Mouse (Mus musculus) erythroblast, adult 5-6 weeks (primary cell): Measurements from ENCODE around the gene Rbfox2. TPM values are rescaled to one million over a fixed set of nuclear protein-coding genes. Genes with fewer than 3 reads are reported as not detected.

Source experiments
- ATAC-seq: replicated peaks from 2 replicates; pipeline ENCODE4 v1.8.0; 2016; ENCODE audit warnings: moderate number of reproducible peaks, mild to moderate bottlenecking, moderate TSS enrichment, inconsistent platforms; ENCODE audit not compliant: poor library complexity, low FRiP score, severe bottlenecking
- total RNA-seq, 2 experiments: library from RNA; stranded (forward) in 1 of 2; stranded (reverse) in 1 of 2; fragments of 150-400 nt in 1 of 2; fragments of 200-764, 138-1000 nt in 1 of 2; gene quantifications; 2 replicates each; pipeline versions ENCODE4 v1.2.3 to v1.2.4; 2015 to 2017; ENCODE audit warnings: low replicate concordance in 2 of 2

Gene Rbfox2
- total RNA-seq, 2 experiments from 2014 or later = not detected

DNA sequence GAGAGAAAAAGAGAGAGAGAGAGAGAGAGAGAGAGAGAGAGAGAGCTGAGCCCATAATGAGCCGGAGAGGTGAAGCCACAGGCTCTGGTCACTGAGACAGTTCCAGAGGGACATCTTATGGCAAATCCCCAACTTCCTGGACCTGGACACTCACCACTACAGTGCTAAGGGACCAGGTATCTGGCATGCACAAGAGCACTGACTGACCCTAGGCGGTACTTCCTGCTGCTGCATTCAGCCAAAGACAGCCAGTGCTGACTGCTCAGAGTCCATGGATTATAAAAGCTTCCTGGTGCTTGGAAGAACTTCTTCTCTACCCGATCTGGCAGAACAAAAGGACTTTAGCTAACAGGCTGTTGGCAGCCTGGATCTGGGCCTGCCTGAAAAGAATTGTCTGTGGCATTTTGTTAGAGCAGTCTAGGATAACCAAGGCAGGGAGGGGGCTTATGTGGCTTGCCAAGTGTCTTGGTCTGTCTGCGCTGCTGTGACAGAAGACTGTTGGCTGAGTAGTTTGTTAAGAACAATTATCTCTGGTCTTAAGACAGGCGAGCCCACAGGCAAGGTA lies 252.1 kb downstream of the Rbfox2 start:
- no peak for ATAC-seq

GRCm38 (mm10) chr15:77053021-77053420 lies 253.8 kb downstream of the Rbfox2 start:
- peak; percentile 56 for ATAC-seq

GRCm38 (mm10) chr15:77052176-77052575 lies 254.6 kb downstream of the Rbfox2 start:
- no peak for ATAC-seq

- ATAC-seq = no peak
These were observed 256.2 kb downstream of the Rbfox2 start, which contains the start of gene Mb for GRCm38 (mm10) chr15:77050570-77050969. Gene Mb, minus strand, starts transcription at chr15:77050670.

DNA sequence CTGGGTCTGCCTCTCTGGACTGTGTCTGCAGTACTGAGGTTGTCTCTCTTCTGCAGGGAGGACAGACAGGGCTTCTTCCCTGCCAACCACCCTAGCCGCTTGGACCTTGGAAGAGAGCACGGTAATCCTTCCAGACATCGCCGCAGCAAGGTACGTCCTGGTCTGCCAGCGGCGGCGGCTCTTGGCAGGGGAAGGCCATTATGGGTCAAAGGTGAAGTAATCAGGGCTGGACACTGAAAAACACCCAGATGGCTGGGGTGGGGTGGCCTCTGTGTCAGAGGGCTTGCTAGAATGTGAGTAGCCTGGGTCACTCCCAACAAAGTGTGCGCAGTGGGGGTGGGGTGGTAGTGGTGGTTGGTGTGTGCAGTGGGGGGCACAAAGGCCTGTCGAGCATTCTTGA lies 261.2 kb downstream of the Rbfox2 start:
- ATAC-seq = no peak

DNA sequence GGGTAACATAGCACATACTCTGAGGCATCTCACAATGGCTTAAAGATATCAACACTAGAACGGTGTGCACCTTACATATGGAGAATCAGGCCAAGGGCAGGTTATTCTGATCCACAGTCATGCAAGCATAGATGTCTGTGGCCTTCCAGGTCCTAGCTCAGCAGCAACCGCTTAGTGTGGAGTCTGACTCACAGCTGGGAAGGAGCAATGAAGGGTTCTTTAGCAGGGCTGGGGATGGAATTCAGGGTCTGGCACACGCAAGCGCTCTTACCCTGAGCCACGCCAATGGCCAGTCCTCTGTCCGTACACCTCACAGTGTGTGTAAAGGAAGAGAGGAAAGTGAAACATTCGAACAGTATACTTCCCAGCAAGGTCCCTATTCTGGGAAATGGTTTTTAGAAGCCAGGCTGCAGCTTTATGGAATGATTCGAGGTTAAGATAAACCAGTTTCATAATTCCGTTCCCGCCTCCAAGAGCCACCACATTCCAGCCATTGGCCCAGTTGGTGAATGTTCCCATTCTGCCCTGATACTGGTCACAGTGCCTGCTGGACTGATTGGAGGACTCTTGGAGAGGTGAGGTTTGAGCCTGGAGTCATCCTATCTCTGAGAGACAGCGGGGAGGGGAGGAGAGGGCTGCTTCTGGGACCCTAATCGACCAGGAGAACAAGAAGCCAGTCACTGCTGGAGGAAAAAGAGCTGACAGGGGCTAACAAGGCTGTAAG lies 262.0 kb downstream of the Rbfox2 start, which contains the start of gene Apol6:
Gene Apol6, plus strand, starts transcription at position 133 of the 724 bp plus-strand sequence.
- no peak for ATAC-seq

DNA sequence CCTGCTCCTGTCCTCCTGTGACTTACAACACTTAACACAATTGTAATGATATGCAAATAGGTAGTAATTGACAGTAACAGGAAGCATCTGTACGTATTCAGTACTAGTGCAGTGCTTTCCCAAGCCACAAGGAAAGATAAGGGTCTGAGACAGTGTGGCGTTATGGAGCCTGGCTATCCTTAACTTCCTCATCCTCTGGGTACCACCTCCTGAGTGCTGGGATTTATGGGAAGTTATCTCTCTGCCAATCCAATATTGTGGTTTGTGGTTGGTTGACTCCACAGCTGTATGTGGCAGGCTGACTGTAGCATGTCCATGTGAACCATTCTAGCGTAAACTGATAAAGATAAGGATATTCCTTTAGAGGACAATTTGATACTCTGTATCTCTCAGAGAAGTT lies 266.0 kb downstream of the Rbfox2 start:
- ATAC-seq = no peak

DNA sequence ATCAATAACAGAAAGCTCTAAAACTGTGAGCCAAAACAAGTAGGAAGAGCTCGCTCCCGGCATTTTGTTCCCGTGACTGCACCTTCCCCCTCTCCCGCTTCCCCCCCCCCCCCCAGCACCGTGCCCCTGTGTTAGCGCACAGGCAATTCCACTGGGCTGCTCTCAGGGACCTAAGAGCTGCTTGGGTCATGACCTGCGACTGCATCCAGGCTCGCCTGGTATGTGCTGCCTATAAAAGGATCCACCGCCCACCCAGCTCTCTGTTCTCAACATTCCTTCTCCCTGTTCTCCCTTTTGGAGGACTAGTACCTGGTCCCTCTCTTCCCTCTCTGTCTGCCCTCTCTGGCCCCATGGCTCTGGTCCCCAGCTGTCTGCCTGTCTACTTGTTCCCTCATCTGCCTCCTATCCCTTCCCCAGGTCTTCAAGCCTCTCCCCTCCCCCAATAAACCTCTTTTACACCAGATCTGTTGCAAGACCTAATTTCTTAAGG lies 267.5 kb downstream of the Rbfox2 start:
- no peak for ATAC-seq

GRCm38 (mm10) chr15:77037278-77038161 lies 269.3 kb downstream of the Rbfox2 start:
- no peak for ATAC-seq

GRCm38 (mm10) chr15:77036989-77037277 lies 269.9 kb downstream of the Rbfox2 start:
- no peak for ATAC-seq

- ATAC-seq = no peak
These were observed 270.4 kb downstream of the Rbfox2 start for GRCm38 (mm10) chr15:77036320-77036988.

DNA sequence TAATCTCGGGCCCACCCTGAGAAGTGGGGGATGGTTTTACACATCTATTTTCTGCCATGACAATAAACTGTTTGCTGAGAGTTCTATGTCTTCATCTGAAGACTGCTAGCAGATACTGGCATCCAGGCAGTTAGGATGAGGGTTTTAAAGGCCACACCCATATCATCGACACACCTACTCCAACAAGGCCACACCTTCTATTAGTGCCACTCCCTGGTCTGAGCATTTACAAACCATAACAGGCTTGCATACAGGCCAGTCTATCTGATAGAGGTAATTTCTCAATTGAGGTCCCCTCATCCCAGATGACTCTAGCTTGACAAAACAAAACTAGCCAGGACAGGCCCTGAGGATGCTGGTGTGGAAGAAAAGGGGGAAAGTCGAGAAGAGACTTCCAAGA lies 271.2 kb downstream of the Rbfox2 start:
- no peak for ATAC-seq

DNA sequence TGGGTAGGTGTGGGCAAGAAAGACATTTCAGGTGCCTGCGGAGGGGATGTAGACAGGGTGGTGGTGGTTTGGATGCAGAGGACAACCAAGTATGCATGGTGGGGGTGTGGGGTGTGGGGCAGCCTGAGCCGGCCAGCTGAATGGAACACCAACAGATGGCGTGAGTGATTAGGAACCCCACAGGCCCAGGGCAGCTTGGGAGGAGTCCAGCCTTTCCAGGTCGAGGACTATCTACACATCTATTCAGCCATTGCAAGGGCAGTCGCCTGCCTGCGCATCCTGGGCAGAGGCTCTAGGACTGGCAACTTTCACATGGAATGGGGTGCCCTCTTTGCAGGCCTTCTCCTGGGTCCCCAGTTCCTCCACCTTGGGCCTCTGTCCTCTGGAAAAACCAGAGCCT lies 272.3 kb downstream of the Rbfox2 start:
- no peak for ATAC-seq

GRCm38 (mm10) chr15:77031271-77031670 lies 275.5 kb downstream of the Rbfox2 start:
- no peak for ATAC-seq

- peak; percentile 70 for ATAC-seq
These were observed 277.3 kb downstream of the Rbfox2 start for GRCm38 (mm10) chr15:77029331-77029991.

Other genes starting within 250 kb of the Rbfox2 start
- not detected in 2 replicates for gene Apol7a, start 92.1 kb upstream of the Rbfox2 start, total RNA-seq (2015; ENCODE audit: low replicate concordance)
- not detected in 2 replicates for gene Apol7a, start 92.1 kb upstream of the Rbfox2 start, total RNA-seq (2017; ENCODE audit: low replicate concordance)
- not detected in 2 replicates for gene Apol9a, start 104.1 kb upstream of the Rbfox2 start, total RNA-seq (2015; ENCODE audit: low replicate concordance)
- gene Apol9a, start 104.1 kb upstream of the Rbfox2 start, total RNA-seq (2017; ENCODE audit: low replicate concordance) = 0.34 TPM in 1 of 2 replicates, not detected in the other
- gene Apol7b, start 140.5 kb upstream of the Rbfox2 start, total RNA-seq (2015; ENCODE audit: low replicate concordance) = 3.5 TPM in 1 of 2 replicates, not detected in the other
- gene Apol7b, start 140.5 kb upstream of the Rbfox2 start, total RNA-seq (2017; ENCODE audit: low replicate concordance) = not detected in 2 replicates
- gene Apol10a, start 170.0 kb upstream of the Rbfox2 start, total RNA-seq (2015; ENCODE audit: low replicate concordance) = 9.4 and 10.0 TPM in 2 replicates
- 14.3 and 18.3 TPM in 2 replicates for gene Apol10a, start 170.0 kb upstream of the Rbfox2 start, total RNA-seq (2017; ENCODE audit: low replicate concordance)
- gene Apol11a, start 201.3 kb upstream of the Rbfox2 start, total RNA-seq (2015; ENCODE audit: low replicate concordance) = 28.8 and 46.8 TPM in 2 replicates
- gene Apol11a, start 201.3 kb upstream of the Rbfox2 start, total RNA-seq (2017; ENCODE audit: low replicate concordance) = 177 and 208 TPM in 2 replicates
- gene Apol7c, start 226.3 kb upstream of the Rbfox2 start, total RNA-seq (2015; ENCODE audit: low replicate concordance) = not detected in 2 replicates
- gene Apol7c, start 226.3 kb upstream of the Rbfox2 start, total RNA-seq (2017; ENCODE audit: low replicate concordance) = 1.3 TPM in 1 of 2 replicates, not detected in the other